Mouse (Mus musculus): ENCODE results near the gene Smco3. TPM values are rescaled to one million over a fixed set of nuclear protein-coding genes. Genes with fewer than 3 reads are reported as not detected.

Gene Smco3
- total and polyA plus RNA-seq, 3 experiments: not detected

- H3K9me3 ChIP-seq (replicated peaks; ENCODE audit: insufficient read depth, low read length): no peaks in the 10 kb centered on the region
- DNase-seq (ENCODE audit: low read depth, low spot score): no peak
- no peak overlapping the region for H3K9ac ChIP-seq (ENCODE audit: control insufficient read depth, low read depth, low read length, poor library complexity, severe bottlenecking)
- no peak overlapping the region for H3K4me3 ChIP-seq (ENCODE audit: control insufficient read depth in 1 of 2, insufficient read depth in 1 of 2, low read depth in 2 of 2, low read length in 2 of 2)
- H3K4me1 ChIP-seq (ENCODE audit: control insufficient read depth in 1 of 2, insufficient read depth in 2 of 2, low read length in 2 of 2): 0 out of 4 replicates have a peak, but pooled peaks cover 0 to 4% of the 10 kb centered on the region in 2 experiments
- no peak overlapping the region for H3K27ac ChIP-seq (ENCODE audit: control insufficient read depth, low read depth, low read length)
- TF ChIP-seq GABPA (IDR thresholded peaks at IDR 0.05; ENCODE audit: low read depth, low read length) (no peak), ZC3H11A (IDR thresholded peaks at IDR 0.05; ENCODE audit: low read depth, low read length) (no peak), NELFE (IDR thresholded peaks at IDR 0.05; ENCODE audit: low read depth, low read length) (no peak), CTCF (IDR thresholded peaks at IDR 0.05 in 2 of 3, conservative IDR thresholded peaks at IDR 0.05 in 1 of 3; ENCODE audit: control insufficient read depth in 1 of 3, insufficient read depth in 1 of 3, low read depth in 2 of 3, low read length in 3 of 3, poor library complexity in 1 of 3, severe bottlenecking in 1 of 3) (no peak), MAX (IDR thresholded peaks at IDR 0.05; ENCODE audit: low read length) (peak; percentile 42; the same call in 1 of the 2 replicates), POLR2AphosphoS5 (IDR thresholded peaks at IDR 0.05; ENCODE audit: borderline replicate concordance, low read depth, low read length) (no peak)
- H3K36me3 ChIP-seq (ENCODE audit: control insufficient read depth in 1 of 2, insufficient read depth in 2 of 2, low read length in 2 of 2): no peaks in the 10 kb centered on the region
- no peaks in the 10 kb centered on the region for H3K79me2 ChIP-seq (ENCODE audit: control insufficient read depth, insufficient read depth, low read length, poor library complexity)
- H3K27me3 ChIP-seq (ENCODE audit: control insufficient read depth in 1 of 2, insufficient read depth in 2 of 2, low read length in 2 of 2): peaks cover 0 to 1% of the 10 kb centered on the region in 2 experiments; a peak in 1 of 4 replicates
These were observed 13.1 kb upstream of the Smco3 start for GRCm38 (mm10) chr6:136848399-136848798.

GRCm38 (mm10) chr6:136847790-136848189 is 12.5 kb upstream of the Smco3 start:
- no peak overlapping the region for H3K9ac ChIP-seq (ENCODE audit: control insufficient read depth, low read depth, low read length, poor library complexity, severe bottlenecking)
- no peak overlapping the region for H3K4me3 ChIP-seq (ENCODE audit: control insufficient read depth in 1 of 2, insufficient read depth in 1 of 2, low read depth in 2 of 2, low read length in 2 of 2)
- peaks cover 0 to 1% of the 10 kb centered on the region in 2 experiments; a peak in 1 of 4 replicates for H3K27me3 ChIP-seq (ENCODE audit: control insufficient read depth in 1 of 2, insufficient read depth in 2 of 2, low read length in 2 of 2)
- peak; percentile 22; the same call in 1 of the 2 replicates for TF ChIP-seq SMC3 (IDR thresholded peaks at IDR 0.05; ENCODE audit: low read depth, low read length)
- no peak for TF ChIP-seq ZNF384 (IDR thresholded peaks at IDR 0.05; ENCODE audit: low read depth, low read length)
- peak; percentile 26 to 47 (median 32); a peak in 5 of 6 replicates for TF ChIP-seq CTCF (IDR thresholded peaks at IDR 0.05 in 2 of 3, conservative IDR thresholded peaks at IDR 0.05 in 1 of 3; ENCODE audit: control insufficient read depth in 1 of 3, insufficient read depth in 1 of 3, low read depth in 2 of 3, low read length in 3 of 3, poor library complexity in 1 of 3, severe bottlenecking in 1 of 3)
- no peak for DNase-seq (ENCODE audit: low read depth, low spot score)
- no peaks in the 10 kb centered on the region for H3K79me2 ChIP-seq (ENCODE audit: control insufficient read depth, insufficient read depth, low read length, poor library complexity)
- H3K9me3 ChIP-seq (replicated peaks; ENCODE audit: insufficient read depth, low read length): no peaks in the 10 kb centered on the region
- 0 out of 4 replicates have a peak, but pooled peaks cover 0 to 4% of the 10 kb centered on the region in 2 experiments for H3K4me1 ChIP-seq (ENCODE audit: control insufficient read depth in 1 of 2, insufficient read depth in 2 of 2, low read length in 2 of 2)
- H3K27ac ChIP-seq (ENCODE audit: control insufficient read depth, low read depth, low read length): no peak overlapping the region
- H3K36me3 ChIP-seq (ENCODE audit: control insufficient read depth in 1 of 2, insufficient read depth in 2 of 2, low read length in 2 of 2): no peaks in the 10 kb centered on the region

- Histone ChIP-seq H3K9ac (ENCODE audit: control insufficient read depth, low read depth, low read length, poor library complexity, severe bottlenecking) (no peak overlapping the region), H3K4me1 (ENCODE audit: control insufficient read depth in 1 of 2, insufficient read depth in 2 of 2, low read length in 2 of 2) (0 out of 4 replicates have a peak, but pooled peaks cover 0 to 4% of the 10 kb centered on the region in 2 experiments), H3K27me3 (ENCODE audit: control insufficient read depth in 1 of 2, insufficient read depth in 2 of 2, low read length in 2 of 2) (peaks cover 0 to 1% of the 10 kb centered on the region in 2 experiments; a peak in 1 of 4 replicates), H3K36me3 (ENCODE audit: control insufficient read depth in 1 of 2, insufficient read depth in 2 of 2, low read length in 2 of 2) (no peaks in the 10 kb centered on the region), H3K4me3 (ENCODE audit: control insufficient read depth in 1 of 2, insufficient read depth in 1 of 2, low read depth in 2 of 2, low read length in 2 of 2) (no peak overlapping the region), H3K79me2 (ENCODE audit: control insufficient read depth, insufficient read depth, low read length, poor library complexity) (no peaks in the 10 kb centered on the region), H3K9me3 (replicated peaks; ENCODE audit: insufficient read depth, low read length) (no peaks in the 10 kb centered on the region), H3K27ac (ENCODE audit: control insufficient read depth, low read depth, low read length) (no peak overlapping the region)
- no peak for TF ChIP-seq EP300 (IDR thresholded peaks at IDR 0.05; ENCODE audit: low read depth in 1 of 2, low read length in 2 of 2)
- no peak for TF ChIP-seq MAFK (IDR thresholded peaks at IDR 0.05; ENCODE audit: borderline replicate concordance, low read depth, low read length)
- no peak for DNase-seq (ENCODE audit: low read depth, low spot score)
These were observed 12.0 kb upstream of the Smco3 start for GRCm38 (mm10) chr6:136847267-136847666.

Measured in MEL (cell line).